Mouse (Mus musculus): ENCODE measurements around the gene Scn8a.

The Scn8a gene

GRCm38 (mm10) chr15:100952292-100952691 is 82.6 kb downstream of the Scn8a start:
- in situ Hi-C loops (cut with MboI, MseI): no loop called here

- in situ Hi-C loops (cut with MboI, MseI): no loop called here
These were observed 83.2 kb downstream of the Scn8a start for GRCm38 (mm10) chr15:100952854-100953253.

DNA sequence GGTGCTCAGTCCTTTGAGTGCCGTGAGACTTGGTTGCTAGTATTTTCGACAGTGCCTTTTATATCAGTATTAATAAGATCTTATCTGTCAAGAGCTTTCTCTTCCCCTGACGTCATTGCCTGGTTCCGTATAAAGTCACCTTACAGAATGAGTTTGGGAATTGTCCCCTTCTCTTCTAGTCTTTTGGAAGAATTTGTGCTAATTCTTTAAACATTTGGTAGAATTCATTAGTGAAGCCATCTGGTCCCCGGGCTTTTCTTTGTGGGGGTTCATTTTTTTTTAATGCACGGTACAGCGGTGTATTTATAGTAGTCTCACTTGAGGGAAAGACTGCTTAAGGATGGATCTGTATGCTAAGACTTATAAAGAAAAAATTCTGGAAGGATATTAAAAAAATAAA is 84.3 kb downstream of the Scn8a start:
- in situ Hi-C loops (cut with MboI, MseI): no loop called here

GRCm38 (mm10) chr15:100954751-100955150 is 85.1 kb downstream of the Scn8a start:
- in situ Hi-C loops (cut with MboI, MseI): no loop called here

DNA sequence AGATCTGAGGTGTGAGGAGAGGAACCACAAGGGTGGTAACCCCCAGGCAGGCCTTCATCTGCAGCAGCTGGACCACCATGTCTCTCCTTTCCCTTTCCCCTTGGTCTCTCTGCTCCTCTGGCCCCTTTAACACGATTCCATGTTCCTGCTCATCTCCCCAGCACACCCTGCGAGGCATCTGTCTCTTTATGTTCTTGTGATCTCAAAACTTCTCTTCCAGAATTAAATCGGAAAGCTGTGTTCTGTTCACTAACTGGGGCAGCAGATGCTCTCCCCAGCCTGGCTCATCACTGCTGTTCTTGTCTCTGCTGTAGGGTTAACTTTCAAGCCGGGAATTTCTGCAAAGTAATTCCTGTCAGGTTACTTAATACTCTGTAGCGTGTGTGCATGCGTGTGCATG is 91.3 kb downstream of the Scn8a start:
- in situ Hi-C loops (cut with MboI, MseI): no loop called here

GRCm38 (mm10) chr15:100961561-100961960 is 91.9 kb downstream of the Scn8a start:
- in situ Hi-C loops (cut with MboI, MseI): no loop called here

- in situ Hi-C loops (cut with MboI, MseI): no loop called here
These were observed 101.8 kb downstream of the Scn8a start for GRCm38 (mm10) chr15:100971443-100971842.

- in situ Hi-C loops (cut with MboI, MseI): no loop called here
These were observed 103.1 kb downstream of the Scn8a start for GRCm38 (mm10) chr15:100972795-100973194.

DNA sequence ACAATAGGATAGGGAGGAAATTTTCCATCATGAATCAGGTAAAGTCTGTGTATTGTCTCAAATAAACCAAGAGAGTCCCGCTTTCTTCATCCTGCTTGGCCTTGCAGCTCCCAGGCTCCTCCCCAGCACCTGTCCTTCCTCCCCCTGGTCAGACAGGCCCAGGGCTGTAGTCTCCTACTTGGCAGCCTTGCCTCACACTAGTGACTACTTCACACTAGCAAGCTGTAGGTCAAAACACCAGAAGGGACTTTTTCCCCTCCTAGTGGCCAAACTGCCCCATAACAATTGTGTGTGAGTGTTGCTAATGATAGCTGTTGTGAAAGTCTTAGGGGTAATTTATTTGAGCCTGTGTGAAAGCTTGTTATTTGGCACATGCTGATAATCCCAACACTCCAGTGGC is 105.0 kb downstream of the Scn8a start:
- in situ Hi-C loops (cut with MboI, MseI): no loop called here

GRCm38 (mm10) chr15:100983427-100984153 is 113.9 kb downstream of the Scn8a start:
- in situ Hi-C loops (cut with MboI, MseI): no loop called here

DNA sequence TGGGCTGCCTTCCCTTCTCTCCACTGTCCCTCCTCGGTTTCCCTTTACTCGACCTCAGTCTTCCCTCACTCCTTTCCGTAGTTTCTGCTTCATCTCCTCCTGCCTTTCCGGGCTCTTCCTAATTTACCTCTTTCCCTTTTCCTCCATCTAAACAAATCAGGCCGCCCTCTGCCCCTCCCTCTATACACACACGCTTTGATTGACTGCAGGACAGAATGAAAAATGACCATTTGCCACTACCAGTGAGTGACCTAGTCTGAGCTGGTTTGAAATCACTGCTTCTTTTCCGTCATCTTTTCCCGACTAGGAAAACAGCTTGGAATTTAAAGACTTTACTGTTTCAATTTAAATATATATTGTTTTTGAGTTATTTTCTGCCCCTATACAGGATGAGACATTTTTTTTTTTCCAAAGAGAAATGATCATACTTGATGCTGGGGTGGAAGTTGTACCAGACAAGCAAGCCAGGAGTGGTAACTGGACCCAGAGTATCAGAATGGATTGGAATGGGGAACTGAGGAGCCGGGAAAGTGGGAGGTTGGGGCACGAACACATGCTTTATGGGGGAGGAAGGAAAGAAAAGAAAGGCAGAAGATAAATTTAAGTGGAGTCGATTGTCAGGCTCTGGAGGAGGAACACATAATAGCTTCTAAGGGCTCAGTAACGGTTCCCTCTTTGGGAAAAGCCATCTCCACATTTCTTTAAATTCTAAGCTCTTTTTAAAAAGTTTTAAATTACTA is 114.7 kb downstream of the Scn8a start:
- in situ Hi-C loops (cut with MboI, MseI): no loop called here

GRCm38 (mm10) chr15:100986479-100986878 is 116.8 kb downstream of the Scn8a start:
- in situ Hi-C loops (cut with MboI, MseI): no loop called here

DNA sequence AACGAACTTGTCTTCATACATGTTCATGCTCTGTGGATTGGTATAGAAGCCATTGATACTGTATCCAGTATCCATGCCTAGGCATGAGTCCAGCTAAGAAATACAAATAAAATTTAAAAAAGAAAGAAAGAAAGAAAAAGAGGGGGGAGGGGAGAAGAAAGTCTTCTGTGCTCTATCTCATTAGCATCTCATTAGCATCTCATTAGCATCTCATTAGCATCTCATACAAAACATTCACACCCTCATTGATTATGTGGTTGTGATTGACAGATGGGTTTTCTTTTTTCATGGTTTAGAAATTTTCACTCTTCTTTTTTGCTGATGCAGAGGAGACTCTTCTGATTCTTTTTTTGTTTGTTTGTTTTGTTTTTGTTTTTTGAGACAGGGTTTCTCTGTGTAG is 117.4 kb downstream of the Scn8a start:
- in situ Hi-C loops (cut with MboI, MseI): no loop called here

DNA sequence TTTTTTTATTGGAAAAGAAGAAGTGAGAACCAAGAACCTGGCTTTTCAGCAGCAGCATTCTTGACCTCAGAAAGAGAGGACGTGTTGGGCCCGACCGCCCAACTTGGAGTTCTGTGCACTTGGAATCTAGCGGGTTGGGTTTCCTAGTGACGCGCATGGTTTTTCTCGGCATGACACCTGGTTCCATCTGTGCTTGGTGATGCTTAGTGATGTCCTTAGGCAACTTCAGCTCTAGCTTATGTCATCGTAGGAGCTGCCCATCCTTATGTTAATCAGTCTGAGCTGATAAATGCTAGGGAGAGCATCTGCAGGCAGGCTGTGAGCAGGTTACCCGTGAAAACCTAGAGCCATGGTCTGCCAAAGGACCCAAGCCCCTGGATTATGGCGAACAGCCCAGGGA is 120.6 kb downstream of the Scn8a start:
- in situ Hi-C loops (cut with MboI, MseI): no loop called here

GRCm38 (mm10) chr15:100997090-100997489 is 127.4 kb downstream of the Scn8a start:
- in situ Hi-C loops (cut with MboI, MseI): loop anchor here (5.0 kb wide), 1 partner anchor 50 kb away; no protein-coding TSS in a partner anchor

DNA sequence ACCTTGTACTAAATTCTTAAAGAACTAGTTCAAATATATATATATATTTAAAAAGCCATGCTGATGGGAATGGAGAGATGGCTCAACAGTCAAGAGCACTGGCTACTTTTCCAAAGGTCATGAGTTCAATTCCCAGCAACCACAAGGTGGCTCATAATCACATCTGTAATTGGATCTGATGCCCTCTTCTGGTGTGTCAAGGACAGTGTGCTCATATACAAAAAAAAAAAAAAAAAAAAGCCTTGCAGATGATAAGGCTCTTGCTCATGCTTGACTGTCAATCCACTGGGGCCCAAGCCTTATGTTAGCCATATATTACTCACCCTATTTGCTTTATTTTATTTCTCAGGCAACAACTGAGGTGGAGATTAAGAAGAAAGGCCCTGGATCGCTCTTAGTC is 132.0 kb downstream of the Scn8a start:
- in situ Hi-C loops (cut with MboI, MseI): loop anchor here (5.0 kb wide), 1 partner anchor 81 kb away; no protein-coding TSS in a partner anchor

- in situ Hi-C loops (cut with MboI, MseI): loop anchor here (5.0 kb wide), 1 partner anchor 80 kb away; no protein-coding TSS in a partner anchor
These were observed 132.8 kb downstream of the Scn8a start for GRCm38 (mm10) chr15:101002466-101002865.

GRCm38 (mm10) chr15:101004538-101004937 is 134.9 kb downstream of the Scn8a start:
- in situ Hi-C loops (cut with MboI, MseI): loop anchor here (5.0 kb wide), 1 partner anchor 78 kb away; no protein-coding TSS in a partner anchor

DNA sequence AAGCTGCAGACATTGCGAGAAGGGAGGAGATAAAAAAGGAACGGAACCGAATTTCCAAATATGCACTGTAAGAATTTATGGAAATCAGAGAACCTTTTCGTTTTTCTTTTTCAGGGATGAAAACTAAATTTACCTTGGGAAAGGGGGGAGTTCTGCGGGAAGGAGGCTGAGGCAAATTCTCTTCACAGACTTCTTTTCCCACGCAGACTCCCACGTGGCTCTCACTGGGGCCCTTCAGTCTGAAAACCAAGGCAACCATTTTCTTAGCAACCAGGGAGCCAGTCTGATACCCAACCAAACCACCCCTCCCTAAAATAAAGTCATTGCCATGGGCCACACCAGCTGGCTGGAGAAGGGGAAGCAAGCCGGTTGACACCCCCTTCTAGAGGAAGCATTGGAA is 136.1 kb downstream of the Scn8a start:
- in situ Hi-C loops (cut with MboI, MseI): no loop called here

- in situ Hi-C loops (cut with MboI, MseI): no loop called here
These were observed 136.8 kb downstream of the Scn8a start for GRCm38 (mm10) chr15:101006251-101007040.

GRCm38 (mm10) chr15:101007236-101007635 is 137.6 kb downstream of the Scn8a start:
- in situ Hi-C loops (cut with MboI, MseI): no loop called here

DNA sequence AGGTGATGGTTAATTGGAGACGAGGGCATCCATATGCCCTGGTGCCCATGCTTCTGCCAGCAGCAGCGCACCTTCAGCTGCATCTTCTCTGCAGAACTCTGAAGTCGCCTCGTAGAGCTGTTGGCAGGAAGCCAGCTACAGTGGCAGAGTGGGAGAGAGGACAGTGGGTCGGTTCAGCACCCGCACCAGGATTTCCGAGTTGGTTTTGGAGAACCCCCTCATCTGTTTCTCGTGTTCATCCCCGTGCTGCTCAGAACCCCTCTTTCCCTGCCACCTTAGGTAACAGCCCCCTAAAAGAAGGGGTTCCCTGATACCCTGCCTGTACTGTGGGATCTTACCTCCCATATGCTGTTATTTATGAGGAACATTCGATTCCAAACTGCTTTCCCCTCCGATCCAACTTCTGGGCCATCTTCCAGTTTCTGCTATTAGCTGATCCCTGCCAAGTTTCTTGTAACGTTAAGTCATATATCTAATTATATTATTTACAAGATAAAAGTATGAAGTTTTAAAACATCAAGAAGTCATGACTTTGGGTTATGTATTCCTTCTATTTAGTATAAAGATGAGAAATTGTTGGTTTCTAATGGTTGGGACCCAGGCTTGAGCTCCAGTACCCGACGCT is 138.8 kb downstream of the Scn8a start:
- in situ Hi-C loops (cut with MboI, MseI): no loop called here
